Comparison of ENCODE assay signal across 10 mouse cellular contexts in genomic region chr1:72879319-72879634, GRCm38 (mm10). TPM values are rescaled to one million over a fixed set of nuclear protein-coding genes. Genes with fewer than 3 reads are reported as not detected.
DNase-seq lines count a peak whose midpoint lies in the region; ATAC-seq and TF ChIP-seq lines count a peak whose summit lies in the region.
"Had no signal": no experiment of that assay in that cellular context is flagged by ENCODE, and none has a peak within 500 bp of the region (broad histone marks: within the 10 kb centered on the region; RNA-seq: fewer than 3 reads in every experiment).

No protein-coding gene starts in this region.

- no peaks in the 10 kb centered on the region for H3K27me3 ChIP-seq in hindbrain, postnatal 0 days (ENCODE audit: insufficient read depth, low read length)
- peaks cover 14% of the 10 kb centered on the region; the same call in 1 of the 2 replicates for H3K27me3 ChIP-seq in hindbrain, embryonic 14.5 days (ENCODE audit: control insufficient read depth, insufficient read depth, low read length)
- no peaks in the 10 kb centered on the region; the same call in 1 of the 2 replicates for H3K27me3 ChIP-seq in lung, embryonic 14.5 days (ENCODE audit: insufficient read depth, low read length)
- no peaks in the 10 kb centered on the region for H3K27me3 ChIP-seq in stomach, embryonic 15.5 days (replicated peaks)

- H3K4me1 ChIP-seq in hindbrain, postnatal 0 days (ENCODE audit: insufficient read depth, low read length), result 0 out of 2 replicates have a peak, but pooled peaks cover 4% of the 10 kb centered on the region
- H3K4me1 ChIP-seq in hindbrain, embryonic 14.5 days (replicated peaks; ENCODE audit: control insufficient read depth, insufficient read depth, low read length), result peaks cover 24% of the 10 kb centered on the region
- peaks cover 4% of the 10 kb centered on the region; the same call in 1 of the 2 replicates for H3K4me1 ChIP-seq in lung, embryonic 14.5 days (ENCODE audit: insufficient read depth)
- peaks cover 30% of the 10 kb centered on the region for H3K4me1 ChIP-seq in stomach, embryonic 15.5 days

- H3K27ac ChIP-seq in hindbrain, postnatal 0 days, result no peak overlapping the region
- H3K27ac ChIP-seq in hindbrain, embryonic 14.5 days, result no peak overlapping the region
- no peak overlapping the region for H3K27ac ChIP-seq in lung, embryonic 14.5 days (ENCODE audit: low read depth)
- peak overlapping the region; percentile 31; the same call in 1 of the 2 replicates for H3K27ac ChIP-seq in stomach, embryonic 15.5 days
- H3K27ac ChIP-seq: lung, embryonic 15.5 days had no signal

- H3K9ac ChIP-seq in hindbrain, postnatal 0 days (replicated peaks; ENCODE audit: low read length), result no peak overlapping the region
- H3K9ac ChIP-seq in hindbrain, embryonic 14.5 days, result no peak overlapping the region
- no peak overlapping the region for H3K9ac ChIP-seq in lung, embryonic 14.5 days
- H3K9ac ChIP-seq in stomach, embryonic 15.5 days, result no peak overlapping the region
- H3K9ac ChIP-seq: lung, embryonic 15.5 days had no signal

- H3K9me3 ChIP-seq in hindbrain, postnatal 0 days (ENCODE audit: low read length), result no peaks in the 10 kb centered on the region
- H3K9me3 ChIP-seq in hindbrain, embryonic 14.5 days (ENCODE audit: control insufficient read depth, low read length), result no peaks in the 10 kb centered on the region
- H3K9me3 ChIP-seq in lung, embryonic 14.5 days (ENCODE audit: low read depth, low read length), result no peaks in the 10 kb centered on the region
- H3K9me3 ChIP-seq in stomach, embryonic 15.5 days, result no peaks in the 10 kb centered on the region
- H3K9me3 ChIP-seq: lung, embryonic 15.5 days had no signal

- no peaks in the 10 kb centered on the region for H3K36me3 ChIP-seq in hindbrain, postnatal 0 days (ENCODE audit: insufficient read depth, low read length)
- no peaks in the 10 kb centered on the region for H3K36me3 ChIP-seq in hindbrain, embryonic 14.5 days (replicated peaks; ENCODE audit: control insufficient read depth, insufficient read depth)
- H3K36me3 ChIP-seq in lung, embryonic 14.5 days (ENCODE audit: insufficient read depth), result no peaks in the 10 kb centered on the region
- H3K36me3 ChIP-seq in stomach, embryonic 15.5 days, result no peaks in the 10 kb centered on the region
- H3K36me3 ChIP-seq: lung, embryonic 15.5 days had no signal

- 58% methylated on average over 4 of the region's 4 CpGs for WGBS in hindbrain, postnatal 0 days
- 57% methylated on average over 4 of the region's 4 CpGs for WGBS in hindbrain, embryonic 14.5 days
- 62% methylated on average over 4 of the region's 4 CpGs for WGBS in lung, embryonic 14.5 days
- WGBS in stomach, embryonic 15.5 days, result 63% methylated on average over 4 of the region's 4 CpGs

- peak; percentile 44 for DNase-seq in hindbrain, postnatal 0 days (ENCODE audit: low spot score)
- DNase-seq in hindbrain, embryonic 14.5 days (ENCODE audit: low spot score), result no peak
- DNase-seq in lung, embryonic 14.5 days, result peak; percentile 45
- DNase-seq in lung, postnatal 36 days, result no peak
- peak; percentile 51 for DNase-seq in ZHBTc4 (ENCODE audit: low read depth, low spot score)
- DNase-seq in layer of hippocampus, adult 8-10 months (ENCODE audit: low spot score in 2 of 2), result no peak
- DNase-seq: right cerebral cortex, postnatal 14 days; thymus, adult 2 months had no signal

- H3K4me2 ChIP-seq in hindbrain, postnatal 0 days (ENCODE audit: low read depth, low read length), result no peak overlapping the region
- no peak overlapping the region for H3K4me2 ChIP-seq in hindbrain, embryonic 14.5 days (replicated peaks)
- H3K4me2 ChIP-seq in lung, embryonic 14.5 days, result no peak overlapping the region
- H3K4me2 ChIP-seq in stomach, embryonic 15.5 days, result no peak overlapping the region

- peak; percentile 51 for TF ChIP-seq CTCF in hindbrain, postnatal 0 days (IDR thresholded peaks at IDR 0.05; ENCODE audit: low read depth)
- peak; percentile 36 for TF ChIP-seq CTCF in lung, embryonic 14.5 days (IDR thresholded peaks at IDR 0.05; ENCODE audit: low read depth)

- no peak overlapping the region for H3K4me3 ChIP-seq in hindbrain, postnatal 0 days (ENCODE audit: low read length)
- H3K4me3 ChIP-seq in hindbrain, embryonic 14.5 days (replicated peaks; ENCODE audit: low read length), result no peak overlapping the region
- no peak overlapping the region for H3K4me3 ChIP-seq in lung, embryonic 14.5 days (ENCODE audit: low read depth, low read length)
- no peak overlapping the region for H3K4me3 ChIP-seq in stomach, embryonic 15.5 days (replicated peaks)
- H3K4me3 ChIP-seq: lung, embryonic 15.5 days had no signal

- no peak for ATAC-seq in hindbrain, postnatal 0 days
- no peak for ATAC-seq in hindbrain, embryonic 14.5 days (ENCODE audit: low FRiP score)
- ATAC-seq in lung, embryonic 14.5 days (ENCODE audit: insufficient read depth), result no peak
- no peak for ATAC-seq in stomach, embryonic 15.5 days (ENCODE audit: insufficient read depth, low FRiP score, low read depth)

RNA-seq across cellular contexts. Expression of gene Igfbp5, which starts 4.6 kb away (rescaled TPM):
- total RNA-seq in hindbrain, postnatal 0 days (2014; rRNA removed), result 127 and 131 TPM in 2 replicates
- 40.0 and 44.6 TPM in 2 replicates for polyA plus RNA-seq in hindbrain, postnatal 0 days (2015; fragmentation: Nextera tagmentation; extraction: Ambion mirVana)
- 47.5 and 54.4 TPM in 2 replicates for polyA plus RNA-seq in hindbrain, embryonic 14.5 days (2014; fragmentation: Nextera tagmentation; extraction: Ambion mirVana)
- 48.5 and 51.8 TPM in 2 replicates for polyA plus RNA-seq in lung, embryonic 14.5 days (2014; fragmentation: Nextera tagmentation; extraction: Ambion mirVana)
- 89.8 and 94.7 TPM in 2 replicates for polyA plus RNA-seq in stomach, embryonic 15.5 days (2015; fragmentation: Nextera tagmentation; extraction: Ambion mirVana)
- 100 to 1,000 TPM in 2 of 4 experiments, 10 to 100 TPM in 2; 81.6 to 154 (median 113) TPM for total RNA-seq in layer of hippocampus, adult 8-10 months (2022)

RNA-seq across cellular contexts. Expression of gene Igfbp2, which starts 55.0 kb away (rescaled TPM):
- total RNA-seq in hindbrain, postnatal 0 days (2014; rRNA removed), result 686 and 698 TPM in 2 replicates
- 470 and 480 TPM in 2 replicates for polyA plus RNA-seq in hindbrain, postnatal 0 days (2015; fragmentation: Nextera tagmentation; extraction: Ambion mirVana)
- polyA plus RNA-seq in hindbrain, embryonic 14.5 days (2014; fragmentation: Nextera tagmentation; extraction: Ambion mirVana), result 443 and 473 TPM in 2 replicates
- 321 and 352 TPM in 2 replicates for polyA plus RNA-seq in lung, embryonic 14.5 days (2014; fragmentation: Nextera tagmentation; extraction: Ambion mirVana)
- 404 and 428 TPM in 2 replicates for polyA plus RNA-seq in stomach, embryonic 15.5 days (2015; fragmentation: Nextera tagmentation; extraction: Ambion mirVana)
- total RNA-seq in layer of hippocampus, adult 8-10 months (2022), result 10 to 100 TPM; 36.7 to 56.7 (median 47.3) TPM

Comparison
In these comparisons a context has a peak if more than half of its experiments do, and no peak if none do; other contexts are left out.
1. DNase-seq: peak in hindbrain, postnatal 0 days (single experiment), lung, embryonic 14.5 days (single experiment) and ZHBTc4 (single experiment); none in hindbrain, embryonic 14.5 days (single experiment), lung, postnatal 36 days (single experiment) and layer of hippocampus, adult 8-10 months (0 of 2).